Mouse (Mus musculus) liver, postnatal 0 days (tissue): ENCODE results near the gene Trpm6.

Experiments used
- CTCF ChIP-seq: sonication (generic); IDR thresholded peaks from 2 replicates; pipeline ENCODE4 v1.5.1; 2016; ENCODE audit warnings: antibody characterized with exemption, low read depth
- EP300 ChIP-seq: IDR thresholded peaks from 2 replicates; pipeline ENCODE4 v1.6.1; 2016; ENCODE audit warnings: antibody characterized with exemption, low read depth, mild to moderate bottlenecking

DNA sequence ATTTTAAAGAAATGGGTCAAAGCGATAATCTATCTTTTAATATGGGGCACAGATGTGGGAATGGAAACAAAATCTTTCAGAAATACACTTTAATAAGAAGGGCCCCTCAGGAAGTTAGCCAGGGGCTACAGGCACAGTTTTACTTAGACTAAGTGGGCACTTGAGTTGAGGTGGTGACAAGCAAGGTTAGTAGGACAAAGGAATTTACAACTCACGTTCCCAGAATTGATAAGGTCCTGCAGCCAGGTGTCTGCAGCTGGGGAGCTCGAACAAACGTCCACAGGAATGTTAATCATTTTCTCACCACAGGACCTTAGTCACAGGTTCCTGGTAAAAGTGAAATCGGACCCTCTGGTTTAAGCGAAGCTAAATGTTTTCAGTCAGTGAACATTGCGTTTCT lies 18.7 kb upstream of the Trpm6 start:
- TF ChIP-seq CTCF = no peak
- no peak for TF ChIP-seq EP300
